Mouse (Mus musculus): ENCODE measurements around the gene Brd9.

DNA sequence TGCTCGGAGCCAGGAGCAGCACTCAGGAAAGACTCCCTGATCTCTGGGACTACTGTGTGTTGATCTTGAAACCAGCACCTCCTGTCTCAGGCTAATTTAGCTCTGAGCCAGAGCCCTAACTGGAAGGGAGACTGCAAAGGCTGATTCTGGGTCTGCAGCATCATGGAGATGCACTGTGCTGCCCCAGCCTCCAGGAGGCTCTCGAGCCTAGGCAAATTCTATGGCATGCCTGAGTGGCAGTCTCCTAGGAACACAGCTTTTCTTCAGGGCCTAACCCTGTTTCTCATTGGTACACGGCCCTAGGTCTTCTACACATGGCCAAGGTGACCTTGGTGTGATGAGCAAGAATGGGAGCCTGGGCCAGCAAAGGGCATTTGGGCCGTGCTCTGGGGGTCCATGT, 23.6 kb downstream of the Brd9 start:
- TF ChIP-seq CTCF (IDR thresholded peaks at IDR 0.05) (peak; percentile 55), POLR2A (IDR thresholded peaks at IDR 0.05; ENCODE audit: insufficient read depth, low read depth, low read length) (no peak), EP300 (IDR thresholded peaks at IDR 0.05; ENCODE audit: insufficient read depth, low read depth, low read length) (0 out of 2 replicates have a peak, but pooled peaks have one; percentile 22)

Data from heart, adult 2 months (tissue).